Mouse (Mus musculus) brain, embryonic 14.5 days (tissue): ENCODE measurements around the gene Prlhr.

Experiments used
- CTCF ChIP-seq: fragments of 200-500 bp; IDR thresholded peaks from 2 replicates; pipeline ENCODE4 v1.5.1; 2012; ENCODE audit warnings: inconsistent platforms, mild to moderate bottlenecking, moderate library complexity, borderline replicate concordance; ENCODE audit not compliant: insufficient read depth, insufficient read length; ENCODE audit errors: extremely low read depth
- POLR2A ChIP-seq: fragments of 200-500 bp; IDR thresholded peaks from 2 replicates; pipeline ENCODE4 v1.6.1; 2012; ENCODE audit warnings: mild to moderate bottlenecking, inconsistent platforms, borderline replicate concordance; ENCODE audit not compliant: poor library complexity, insufficient read depth, insufficient read length, severe bottlenecking; ENCODE audit errors: extremely low read depth

DNA sequence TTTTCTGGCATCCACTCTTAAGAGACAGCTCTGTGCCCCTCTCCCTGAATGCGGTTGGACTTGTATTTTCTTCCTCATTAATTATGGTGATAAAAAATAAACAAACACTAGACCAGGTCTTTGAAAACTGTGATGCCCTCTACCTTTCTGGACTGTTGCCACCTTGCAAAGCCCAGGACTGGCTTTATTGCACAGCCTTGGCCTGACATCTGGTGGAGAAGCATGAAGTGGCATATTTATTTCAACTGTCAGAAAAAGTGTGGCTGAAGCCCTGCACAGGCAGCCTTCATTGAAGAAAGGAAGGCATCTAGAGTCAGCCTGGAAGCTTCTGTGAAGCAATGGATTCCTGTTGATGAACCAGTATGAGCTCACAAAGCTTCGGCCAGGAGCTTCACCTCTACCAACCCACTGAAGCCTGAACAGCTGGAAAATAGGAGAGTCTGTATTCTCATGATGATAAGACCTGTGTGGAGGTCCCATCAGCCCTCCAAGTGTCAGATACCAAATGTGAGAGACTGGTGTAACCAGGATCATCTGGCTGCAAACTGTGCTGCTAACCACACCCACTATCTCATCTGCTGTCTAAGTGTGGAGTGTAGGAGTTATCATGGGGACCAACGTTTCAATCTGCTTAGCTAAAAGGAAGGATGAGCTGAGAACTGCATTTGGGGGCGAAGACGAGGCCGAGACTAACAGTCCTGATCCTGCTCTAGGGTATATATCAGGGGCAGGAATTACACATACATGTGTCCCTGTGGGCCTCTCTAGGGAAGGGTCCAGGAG is 35.6 kb downstream of the Prlhr start:
- TF ChIP-seq CTCF = peak; percentile 43; the same call in 1 of the 2 replicates
- TF ChIP-seq POLR2A = no peak
